Mouse (Mus musculus) gastrocnemius, postnatal 4 days (tissue): ENCODE data around the gene Stc2. TPM values are rescaled to one million over a fixed set of nuclear protein-coding genes. Genes with fewer than 3 reads are reported as not detected.

Experiments used
- DNase-seq, 2 experiments: peaks; one replicate each; pipeline ENCODE4 v3.0.0; 2021 to 2022; ENCODE audit warnings: low spot score in 2 of 2, mixed read lengths in 2 of 2
- long read RNA-seq, 2 experiments: library from polyadenylated mRNA; stranded (forward); transcript quantifications; one replicate each; pipeline ENCODE4 v2.0.0; 2021
- total RNA-seq, 2 experiments: library from RNA; stranded (reverse); gene quantifications; 2 replicates each; pipeline ENCODE4 v1.2.3; 2021

The Stc2 gene
- total RNA-seq = 1 to 10 TPM; 9.3 to 9.5 TPM
- long read RNA-seq, experiment 1, transcript Stc2-201 (4 exons, 3,940 nt) = major isoform, 5 of 7 reads
- long read RNA-seq, experiment 1, partial matches to known transcripts = 1 of 7 reads
- long read RNA-seq, experiment 1, other reads (novel, unspliced or antisense) = 1 of 7 reads
- long read RNA-seq, experiment 2, transcript Stc2-201 (4 exons, 3,940 nt) = major isoform, 6 of 11 reads
- long read RNA-seq, experiment 2, partial matches to known transcripts = 1 of 11 reads
- long read RNA-seq, experiment 2, other reads (novel, unspliced or antisense) = 4 of 11 reads

- DNase-seq = peak; percentile 51 to 73
Measured at GRCm38 (mm10) chr11:31369648-31370286, at the start of gene Stc2. Gene Stc2 (minus strand): TSS chr11:31370074.

- no peak for DNase-seq
Measured at GRCm38 (mm10) chr11:31417071-31417470, 47.2 kb upstream of the Stc2 start.

GRCm38 (mm10) chr11:31412376-31412775, 42.5 kb upstream of the Stc2 start:
- no peak for DNase-seq

DNA sequence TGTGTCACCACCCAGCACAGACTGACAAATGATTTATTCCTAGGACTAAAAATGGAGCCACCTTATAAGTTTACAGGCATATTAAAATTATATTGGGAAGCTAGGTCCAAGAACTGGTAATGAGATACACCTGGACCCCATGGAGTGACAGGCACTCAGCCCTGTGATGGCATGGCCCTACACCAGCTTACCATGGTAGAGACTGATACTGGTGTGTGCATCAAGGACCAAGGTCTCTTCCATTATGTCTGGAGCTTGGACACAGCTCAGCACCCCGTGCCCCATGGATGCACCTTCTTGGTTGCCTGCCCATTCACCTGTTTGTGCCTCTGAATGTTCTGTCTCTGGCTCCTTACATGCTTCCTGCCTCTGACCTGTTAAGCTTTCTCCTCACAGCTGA, 36.9 kb upstream of the Stc2 start:
- DNase-seq = no peak

DNA sequence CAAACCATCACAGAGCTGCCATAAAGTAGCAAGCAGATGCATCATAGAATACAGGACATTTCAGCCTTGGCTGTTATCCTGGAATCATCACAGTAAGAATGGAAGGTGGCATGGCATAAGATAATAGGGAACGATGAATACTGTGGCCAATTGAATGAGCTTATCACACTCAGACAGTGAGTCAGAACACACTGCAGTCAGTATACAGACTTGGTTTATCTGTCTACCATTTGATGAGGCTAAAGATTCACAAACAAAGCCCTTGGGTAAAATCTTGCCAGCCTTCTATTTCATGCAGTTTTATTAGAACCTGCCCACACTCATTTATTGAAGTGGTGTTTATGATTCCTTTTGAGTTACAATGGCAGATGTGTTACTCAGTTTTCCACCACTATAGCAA, 33.2 kb upstream of the Stc2 start:
- no peak for DNase-seq

GRCm38 (mm10) chr11:31398604-31399003, 28.7 kb upstream of the Stc2 start:
- DNase-seq = no peak

DNA sequence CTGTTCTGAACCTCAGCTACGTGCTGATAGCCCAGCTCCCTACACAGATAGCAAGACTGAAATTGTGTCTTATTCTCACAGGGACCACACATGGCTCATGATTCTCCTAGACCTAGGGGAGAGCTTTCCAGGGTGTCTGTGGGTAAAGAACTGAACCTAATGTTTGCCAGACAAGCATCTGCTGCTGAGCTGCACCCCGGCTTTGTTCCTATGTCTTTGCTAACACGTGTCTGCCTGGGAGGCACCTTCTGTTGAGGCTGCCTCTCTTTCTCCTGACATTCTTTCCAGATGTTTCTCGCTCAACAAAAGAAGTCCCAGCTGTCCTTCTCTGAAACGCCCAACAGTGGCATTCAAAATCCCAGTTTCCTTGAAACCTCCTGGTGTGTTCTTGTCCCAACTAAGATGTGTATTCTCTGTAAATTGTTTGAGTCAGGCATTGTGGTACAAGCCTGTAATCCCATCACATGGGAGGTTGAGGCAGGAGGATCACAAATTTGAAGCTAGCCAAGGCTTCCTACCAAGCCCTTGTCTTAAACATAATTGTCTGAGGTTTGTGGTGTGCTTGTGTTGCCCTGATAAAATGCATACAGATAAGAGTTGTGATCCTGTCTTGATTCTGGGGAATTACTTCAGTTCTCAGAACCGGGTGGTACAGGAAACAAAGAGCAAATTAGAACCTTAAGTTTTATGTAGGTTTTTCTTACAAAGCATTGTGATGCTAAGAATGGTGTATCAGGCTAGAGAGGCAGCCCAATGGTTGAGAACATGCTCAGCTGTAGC, 27.0 kb upstream of the Stc2 start:
- no peak for DNase-seq

DNA sequence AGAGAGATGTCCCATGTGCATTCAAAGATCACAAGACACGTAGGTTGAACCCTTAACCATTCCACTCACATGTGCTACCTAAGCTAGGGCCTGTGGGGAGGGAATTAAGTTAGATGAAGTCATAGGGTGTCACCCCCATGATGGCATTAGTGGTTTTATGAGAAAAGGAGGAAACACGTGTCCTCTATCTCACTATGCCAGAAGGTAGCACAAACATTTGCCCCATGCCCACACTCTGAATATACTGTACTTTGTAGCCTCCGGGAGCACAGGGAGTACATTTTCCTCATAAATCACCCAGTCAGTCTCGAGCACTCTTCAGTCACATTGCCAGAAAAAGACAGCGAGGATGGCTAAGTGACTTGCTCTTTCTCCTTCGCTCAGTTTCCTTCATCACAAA, 24.2 kb upstream of the Stc2 start:
- DNase-seq = no peak

DNA sequence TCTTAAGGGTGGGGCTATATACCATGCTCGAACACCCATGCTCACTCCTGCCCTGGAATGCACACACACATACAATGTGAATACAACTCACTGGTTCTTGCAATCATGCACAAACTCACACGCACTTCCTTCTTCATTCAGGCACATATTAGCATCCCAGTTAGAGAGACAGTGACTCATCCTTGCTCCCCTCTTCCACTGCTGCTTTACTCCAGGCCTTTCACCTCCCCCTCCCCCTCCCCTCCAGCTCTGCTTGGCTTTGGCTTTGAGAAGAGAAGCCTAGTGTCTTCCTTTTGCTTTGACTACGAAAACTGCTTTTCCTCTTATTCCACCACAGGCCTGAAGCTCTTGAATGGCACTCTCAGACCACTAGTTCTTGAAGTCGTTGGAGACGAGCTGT, 22.5 kb upstream of the Stc2 start:
- no peak for DNase-seq

DNA sequence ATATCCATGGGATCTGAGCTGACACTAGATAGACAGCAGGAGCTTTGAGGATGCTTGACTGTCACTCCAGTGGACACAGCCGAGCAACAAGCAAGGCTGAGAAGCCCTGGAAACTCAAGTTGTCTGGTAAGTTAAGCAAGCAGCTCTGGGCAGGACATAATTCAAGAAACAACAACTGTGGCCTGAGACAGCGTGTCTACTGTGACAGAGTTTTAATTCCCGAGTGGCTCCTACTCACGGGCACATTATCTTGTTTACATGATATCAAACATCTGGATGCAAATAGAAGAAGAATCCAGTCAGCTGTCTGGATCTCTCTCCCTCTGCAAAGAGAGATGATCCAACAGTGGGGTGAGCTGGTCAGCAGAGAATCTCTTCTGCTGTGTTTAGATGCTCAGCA, 19.0 kb upstream of the Stc2 start:
- DNase-seq = no peak

- no peak for DNase-seq
Measured at GRCm38 (mm10) chr11:31387526-31387925, 17.7 kb upstream of the Stc2 start.

DNA sequence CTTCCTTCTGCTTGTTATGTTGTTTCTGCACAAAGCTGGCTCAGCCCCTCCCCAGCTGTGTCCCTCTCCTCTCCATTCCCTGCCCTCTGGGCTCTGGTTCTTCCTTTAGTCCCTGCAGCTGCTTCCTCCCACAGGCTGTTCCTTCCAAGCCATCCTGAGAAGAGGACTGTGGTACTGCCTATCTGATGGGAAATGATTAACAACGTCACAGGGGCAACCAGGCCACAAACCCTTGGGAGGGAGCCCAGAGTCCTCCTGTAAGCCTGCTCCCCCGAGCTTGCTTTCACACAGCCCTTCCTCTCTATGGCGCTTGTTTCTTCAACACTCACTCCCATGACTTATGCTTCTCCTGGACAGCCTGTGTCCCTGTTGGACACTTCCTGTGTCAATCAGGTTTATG, 16.7 kb upstream of the Stc2 start:
- no peak for DNase-seq

DNA sequence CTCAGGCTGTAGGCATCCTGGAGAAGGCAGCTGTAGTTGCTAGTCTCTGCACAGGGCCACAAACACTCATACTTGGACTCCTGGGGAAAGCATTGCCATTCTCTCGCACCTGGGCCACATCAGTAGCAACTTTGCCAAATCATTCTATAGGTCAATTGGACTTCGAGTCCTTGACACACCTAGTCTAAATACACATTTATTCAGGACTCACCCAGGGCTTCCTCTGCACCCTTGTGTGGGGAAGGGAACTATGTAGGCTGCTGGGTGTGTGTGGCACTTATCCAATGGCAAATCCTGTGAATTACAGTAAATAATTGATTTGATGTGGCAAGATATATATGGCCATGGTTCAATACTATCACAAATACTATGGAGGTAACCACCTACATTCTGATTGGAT, 14.1 kb upstream of the Stc2 start:
- DNase-seq = no peak

- no peak for DNase-seq
Measured at GRCm38 (mm10) chr11:31382145-31382544, 12.3 kb upstream of the Stc2 start.

- DNase-seq = peak in 1 of 2 experiments; percentile 41
Measured at GRCm38 (mm10) chr11:31373438-31373837, 3.6 kb upstream of the Stc2 start.

GRCm38 (mm10) chr11:31372206-31372605, 2.3 kb upstream of the Stc2 start:
- DNase-seq = no peak

DNA sequence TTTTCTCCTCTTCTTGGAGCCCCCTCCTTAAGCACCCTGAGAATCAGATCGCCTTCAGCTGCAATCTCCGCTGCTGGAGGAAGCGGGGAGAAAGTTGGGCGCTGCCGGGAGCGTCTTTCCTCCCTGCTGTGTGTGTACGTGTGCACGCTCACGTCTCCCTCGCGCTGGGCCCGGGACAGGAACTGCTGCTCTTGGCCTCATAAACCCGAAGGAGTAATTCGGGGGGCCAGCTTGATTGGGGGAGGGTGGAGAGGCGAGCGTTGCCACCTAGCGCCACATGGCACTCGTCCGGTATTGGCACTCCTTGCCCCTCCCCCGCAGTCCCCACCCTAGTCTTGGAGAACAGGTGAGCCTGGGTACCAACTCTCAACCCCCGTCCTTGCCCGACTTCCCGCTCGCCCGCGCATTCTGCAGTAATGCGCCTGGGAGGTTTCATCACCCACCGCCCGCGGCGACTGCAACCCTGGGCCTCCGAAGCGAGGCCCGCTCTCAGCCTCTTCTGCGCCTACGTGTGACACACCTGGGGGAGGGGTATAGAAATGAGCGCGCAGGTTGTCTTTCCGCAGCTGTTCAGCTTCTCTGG, 1.5 kb upstream of the Stc2 start:
- peak in 1 of 2 experiments; percentile 18 for DNase-seq

DNA sequence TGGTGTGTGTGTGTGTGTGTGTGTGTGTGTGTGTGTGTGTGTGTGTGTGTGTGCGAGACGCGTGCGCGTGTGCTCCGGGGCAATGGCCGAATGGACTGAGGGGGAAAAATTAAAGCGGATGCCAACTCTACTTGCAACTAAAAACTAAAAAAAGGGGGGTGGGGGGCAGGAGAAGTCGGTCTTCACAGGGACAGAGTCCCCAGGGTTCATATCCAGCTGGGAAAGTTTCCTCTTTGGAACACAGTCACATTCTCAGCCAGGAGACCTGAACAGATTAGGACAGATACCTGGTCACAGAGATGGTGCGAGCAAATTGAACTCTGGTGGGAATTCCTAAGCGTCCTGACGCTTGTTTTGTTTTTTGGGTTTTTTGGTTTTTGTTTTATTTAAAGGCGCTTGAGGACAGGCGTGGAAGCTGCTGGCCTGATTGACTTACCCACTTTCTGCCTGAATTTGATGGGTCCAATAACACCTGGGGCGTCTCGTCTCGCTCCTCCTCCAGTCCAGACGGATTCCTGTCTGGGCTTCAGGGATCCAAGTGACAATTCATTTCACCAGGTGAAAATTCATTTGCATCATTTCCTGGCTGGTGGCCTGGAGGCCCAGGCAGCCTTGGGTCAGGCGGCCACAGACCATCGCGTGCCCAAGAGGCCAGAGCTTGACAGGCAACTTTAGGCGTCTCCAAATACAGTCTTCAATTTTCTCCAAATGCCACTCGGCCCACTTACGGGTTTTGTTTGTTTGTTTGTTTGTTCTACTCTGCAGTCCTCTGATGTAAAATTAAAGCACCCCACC, 759 bp upstream of the Stc2 start:
- DNase-seq = no peak

- peak; percentile 38 to 56 for DNase-seq
Measured at GRCm38 (mm10) chr11:31368965-31369647, 768 bp downstream of the Stc2 start.

DNA sequence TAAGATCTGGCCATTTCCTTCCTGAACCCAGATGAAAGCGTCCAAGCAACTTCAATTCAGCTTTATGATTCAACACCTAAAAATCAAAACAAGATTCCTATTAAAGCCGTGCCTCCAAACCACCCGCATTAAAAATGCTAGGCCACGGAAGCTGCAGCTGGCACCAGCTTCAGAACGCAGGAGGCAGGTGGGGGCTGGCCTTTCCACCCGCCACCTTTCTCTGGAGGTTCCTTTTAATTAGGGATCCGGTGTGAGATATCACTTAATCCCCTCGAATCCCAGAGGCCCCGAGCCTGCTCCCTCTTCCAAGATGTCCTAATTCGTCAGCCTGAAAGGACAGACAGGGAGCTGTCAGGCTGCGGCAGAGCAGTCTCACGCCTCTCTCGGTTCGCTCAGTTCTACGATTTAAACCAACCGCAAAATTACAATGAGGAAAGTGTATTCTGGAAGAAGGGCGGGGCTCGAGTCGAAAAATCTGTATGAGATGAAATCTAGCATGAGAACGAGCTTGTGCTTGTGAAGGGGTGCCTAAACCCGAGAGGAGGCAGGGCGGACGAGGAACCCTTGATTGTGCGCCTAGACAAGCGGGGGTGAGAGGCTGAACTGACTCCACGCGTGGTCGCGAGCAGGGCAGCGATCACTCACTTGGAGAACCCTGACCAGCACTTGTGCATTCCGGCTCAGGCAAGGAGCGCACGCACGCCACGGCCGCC, 1.5 kb downstream of the Stc2 start:
- DNase-seq = no peak
